Mouse (Mus musculus) neural tube, embryonic 11.5 days (tissue): ENCODE results near the gene Rnf157. TPM values are rescaled to one million over a fixed set of nuclear protein-coding genes. Genes with fewer than 3 reads are reported as not detected.

Experiments
- polyA plus RNA-seq: library from polyadenylated mRNA; unstranded; fragments of >200 nt; fragmentation: Nextera tagmentation; extraction: Ambion mirVana; gene quantifications from 2 replicates; pipeline ENCODE4 v1.2.1, GENCODE M21; 2014

Gene Rnf157
- polyA plus RNA-seq, 1 experiment from 2014 or later = 34.6 TPM

Other genes starting within 250 kb of the Rnf157 start
- gene Fbf1, start 244.9 kb downstream of the Rnf157 start, polyA plus RNA-seq = 35.7 and 37.0 TPM in 2 replicates
- 54.9 and 63.6 TPM in 2 replicates for gene Ten1, start 214.2 kb downstream of the Rnf157 start, polyA plus RNA-seq
- 33.2 and 34.4 TPM in 2 replicates for gene Acox1, start 214.0 kb downstream of the Rnf157 start, polyA plus RNA-seq
- gene Evpl, start 175.0 kb downstream of the Rnf157 start, polyA plus RNA-seq = 0.90 and 0.93 TPM in 2 replicates
- 83.5 and 87.4 TPM in 2 replicates for gene Srp68, start 138.8 kb downstream of the Rnf157 start, polyA plus RNA-seq
- 0.49 and 0.70 TPM in 2 replicates for gene Galr2, start 132.1 kb downstream of the Rnf157 start, polyA plus RNA-seq
- 74.3 and 75.5 TPM in 2 replicates for gene Exoc7, start 105.8 kb downstream of the Rnf157 start, polyA plus RNA-seq
- gene Foxj1, start 77.6 kb downstream of the Rnf157 start, polyA plus RNA-seq = 2.5 and 3.1 TPM in 2 replicates
- 90.3 and 92.4 TPM in 2 replicates for gene Ubald2, start 21.1 kb upstream of the Rnf157 start, polyA plus RNA-seq
- 0.40 TPM in 1 of 2 replicates, not detected in the other for gene Qrich2, start 53.2 kb upstream of the Rnf157 start, polyA plus RNA-seq
- 212 and 222 TPM in 2 replicates for gene Prpsap1, start 81.2 kb upstream of the Rnf157 start, polyA plus RNA-seq
- 9.9 and 10.9 TPM in 2 replicates for gene Sphk1, start 117.9 kb upstream of the Rnf157 start, polyA plus RNA-seq
- gene Ube2o, start 168.4 kb upstream of the Rnf157 start, polyA plus RNA-seq = 28.8 and 29.1 TPM in 2 replicates
- not detected in 2 replicates for gene Aanat, start 173.4 kb upstream of the Rnf157 start, polyA plus RNA-seq
- 4.9 and 5.3 TPM in 2 replicates for gene Rhbdf2, start 214.0 kb upstream of the Rnf157 start, polyA plus RNA-seq
- gene Prcd, start 240.5 kb upstream of the Rnf157 start, polyA plus RNA-seq = 0.37 and 0.53 TPM in 2 replicates
- gene Cygb, start 241.3 kb upstream of the Rnf157 start, polyA plus RNA-seq = 2.3 and 3.0 TPM in 2 replicates